In the genomic region with DNA sequence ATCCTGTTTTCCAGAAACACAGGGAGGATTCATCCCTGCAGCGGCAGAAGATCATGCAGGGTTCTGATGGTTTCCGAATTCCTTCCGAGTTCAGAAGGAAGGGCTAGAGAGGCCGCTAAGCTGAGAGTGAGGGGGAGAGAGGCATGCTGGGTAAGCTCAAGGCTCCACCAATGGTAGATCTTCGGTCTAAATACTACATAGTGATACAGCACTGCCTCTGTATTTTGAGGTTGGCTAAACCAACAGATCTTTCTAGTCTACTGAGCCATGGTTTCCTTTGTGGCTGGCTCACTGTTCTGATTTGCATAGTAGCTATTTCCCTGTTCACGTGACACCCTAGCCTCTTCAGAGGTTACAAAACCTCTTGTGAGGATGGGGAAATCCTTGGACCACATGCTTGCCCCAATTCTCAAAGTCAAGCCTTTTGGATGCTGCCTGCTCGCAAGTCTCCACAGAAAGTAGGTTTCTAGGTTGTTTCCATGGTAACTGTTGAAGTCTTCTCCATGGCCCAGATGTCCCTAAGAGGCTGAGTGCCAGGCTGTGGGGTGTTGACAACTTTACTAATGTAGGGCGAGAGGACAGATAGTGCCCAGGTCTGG, we compare ENCODE assay signal across 10 mouse cellular contexts. TPM values are rescaled to one million over a fixed set of nuclear protein-coding genes. Genes with fewer than 3 reads are reported as not detected.
DNase-seq lines count a peak whose midpoint lies in the region; ATAC-seq lines count a peak whose summit lies in the region.
"Had no signal": no experiment of that assay in that cellular context is flagged by ENCODE, and none has a peak within 500 bp of the region (broad histone marks: within the 10 kb centered on the region; RNA-seq: fewer than 3 reads in every experiment).

No protein-coding gene starts in this region.

- H3K9me3 ChIP-seq in intestine, embryonic 16.5 days (ENCODE audit: control insufficient read depth, low read length): no peaks in the 10 kb centered on the region
- H3K9me3 ChIP-seq: intestine, embryonic 15.5 days had no signal

- peak; percentile 17 for DNase-seq in CD4-positive, CD25-positive, alpha-beta regulatory T cell, adult 2 months (ENCODE audit: low read depth, low spot score)
- DNase-seq in 416B (ENCODE audit: low read depth): peak; percentile 80
- DNase-seq in frontal cortex, adult 2 months (ENCODE audit: extremely low spot score in 1 of 2, low spot score in 1 of 2): peak; percentile 49 to 76
- peak; percentile 18 for DNase-seq in left cerebral cortex, postnatal 4 days
- DNase-seq in spleen, postnatal 10 days (ENCODE audit: low spot score in 2 of 2): no peak
- DNase-seq in gastrocnemius, postnatal 36 days: no peak
- DNase-seq: adrenal gland, adult 8-10 months had no signal

- no peak overlapping the region for H3K4me2 ChIP-seq in intestine, embryonic 16.5 days (ENCODE audit: low read depth, low read length)
- H3K4me2 ChIP-seq: intestine, embryonic 15.5 days had no signal

- no peaks in the 10 kb centered on the region for H3K36me3 ChIP-seq in intestine, embryonic 16.5 days (ENCODE audit: control insufficient read depth, insufficient read depth, low read length)
- H3K36me3 ChIP-seq: intestine, embryonic 15.5 days had no signal

- H3K9ac ChIP-seq in intestine, embryonic 16.5 days (ENCODE audit: low read depth, low read length): no peak overlapping the region
- H3K9ac ChIP-seq: intestine, embryonic 15.5 days had no signal

- H3K4me3 ChIP-seq in intestine, embryonic 16.5 days (ENCODE audit: low read length): no peak overlapping the region
- H3K4me3 ChIP-seq: intestine, embryonic 15.5 days had no signal

- intact Hi-C loops in left cerebral cortex, postnatal 4 days (cut with DNase I): no loop called here
- intact Hi-C loops in gastrocnemius, postnatal 36 days (cut with DNase I): loop anchor here (10.0 kb wide), 1 partner anchor 915 kb away; no protein-coding TSS in a partner anchor

- H3K4me1 ChIP-seq in intestine, embryonic 16.5 days (ENCODE audit: control insufficient read depth, insufficient read depth, low read length): no peaks in the 10 kb centered on the region
- H3K4me1 ChIP-seq: intestine, embryonic 15.5 days had no signal

- WGBS in intestine, embryonic 16.5 days: 87% methylated on average over 8 of the region's 8 CpGs

- H3K27me3 ChIP-seq in intestine, embryonic 16.5 days (replicated peaks; ENCODE audit: control insufficient read depth, insufficient read depth, low read length): no peaks in the 10 kb centered on the region; the same call in 1 of the 2 replicates
- H3K27me3 ChIP-seq: intestine, embryonic 15.5 days had no signal

- ATAC-seq in CD4-positive, CD25-positive, alpha-beta regulatory T cell, adult 4 months: no peak
- no peak for ATAC-seq in intestine, embryonic 16.5 days
- ATAC-seq: intestine, embryonic 15.5 days had no signal

- H3K27ac ChIP-seq in intestine, embryonic 16.5 days (ENCODE audit: low read length): no peak overlapping the region
- H3K27ac ChIP-seq: intestine, embryonic 15.5 days had no signal

RNA-seq across cellular contexts. Expression of gene Krt28, which starts 4.8 kb away (rescaled TPM):
- polyA plus RNA-seq in CD4-positive, CD25-positive, alpha-beta regulatory T cell, adult 4 months (2017; shearing (Covaris generic)): not detected
- polyA plus RNA-seq in frontal cortex, adult 2 months (2012; rRNA removed): 0.17 TPM in 1 of 2 replicates, not detected in the other
- total RNA-seq in left cerebral cortex, postnatal 4 days (2021): not detected
- total RNA-seq in gastrocnemius, postnatal 36 days (2021): not detected
- polyA plus RNA-seq in intestine, embryonic 16.5 days (2015; fragmentation: Nextera tagmentation; extraction: Ambion mirVana): 0.07 TPM in 1 of 2 replicates, not detected in the other
- total RNA-seq: adrenal gland, adult 8-10 months had no signal

RNA-seq across cellular contexts. Expression of gene Krt27, which starts 19.0 kb away (rescaled TPM):
- not detected for polyA plus RNA-seq in CD4-positive, CD25-positive, alpha-beta regulatory T cell, adult 4 months (2017; shearing (Covaris generic))
- polyA plus RNA-seq in frontal cortex, adult 2 months (2012; rRNA removed): 0.19 TPM in 1 of 2 replicates, not detected in the other
- total RNA-seq in left cerebral cortex, postnatal 4 days (2021): not detected
- total RNA-seq in gastrocnemius, postnatal 36 days (2021): not detected
- not detected in 2 replicates for polyA plus RNA-seq in intestine, embryonic 16.5 days (2015; fragmentation: Nextera tagmentation; extraction: Ambion mirVana)
- total RNA-seq: adrenal gland, adult 8-10 months had no signal
- polyA plus RNA-seq: intestine, embryonic 15.5 days had no signal

RNA-seq across cellular contexts. Expression of gene Krt10, which starts 19.2 kb away (rescaled TPM):
- 1 to 10 TPM; 8.8 to 9.7 TPM for polyA plus RNA-seq in CD4-positive, CD25-positive, alpha-beta regulatory T cell, adult 4 months (2017; shearing (Covaris generic))
- 9.3 and 11.7 TPM in 2 replicates for polyA plus RNA-seq in frontal cortex, adult 2 months (2012; rRNA removed)
- 10 to 100 TPM in 1 of 2 experiments, 1 to 10 TPM in 1; 9.5 to 12.3 TPM for total RNA-seq in left cerebral cortex, postnatal 4 days (2021)
- total RNA-seq in gastrocnemius, postnatal 36 days (2021): 1 to 10 TPM; 3.3 to 3.5 TPM
- 15.5 and 16.4 TPM in 2 replicates for polyA plus RNA-seq in intestine, embryonic 16.5 days (2015; fragmentation: Nextera tagmentation; extraction: Ambion mirVana)

RNA-seq across cellular contexts. Expression of gene Krt26, which starts 32.2 kb away (rescaled TPM):
- polyA plus RNA-seq in CD4-positive, CD25-positive, alpha-beta regulatory T cell, adult 4 months (2017; shearing (Covaris generic)): not detected
- polyA plus RNA-seq in frontal cortex, adult 2 months (2012; rRNA removed): 0.06 TPM in 1 of 2 replicates, not detected in the other
- not detected for total RNA-seq in left cerebral cortex, postnatal 4 days (2021)
- total RNA-seq in gastrocnemius, postnatal 36 days (2021): not detected
- not detected in 2 replicates for polyA plus RNA-seq in intestine, embryonic 16.5 days (2015; fragmentation: Nextera tagmentation; extraction: Ambion mirVana)
- total RNA-seq: adrenal gland, adult 8-10 months had no signal

RNA-seq across cellular contexts. Expression of gene Krt25, which starts 47.2 kb away (rescaled TPM):
- polyA plus RNA-seq in CD4-positive, CD25-positive, alpha-beta regulatory T cell, adult 4 months (2017; shearing (Covaris generic)): not detected
- polyA plus RNA-seq in frontal cortex, adult 2 months (2012; rRNA removed): 0.06 and 0.15 TPM in 2 replicates
- total RNA-seq in left cerebral cortex, postnatal 4 days (2021): not detected
- not detected for total RNA-seq in gastrocnemius, postnatal 36 days (2021)
- polyA plus RNA-seq in intestine, embryonic 16.5 days (2015; fragmentation: Nextera tagmentation; extraction: Ambion mirVana): 0.06 and 0.17 TPM in 2 replicates
- total RNA-seq: adrenal gland, adult 8-10 months had no signal
- polyA plus RNA-seq: intestine, embryonic 15.5 days had no signal

Comparison
In these comparisons a context has a peak if more than half of its experiments do, and no peak if none do; other contexts are left out.
1. DNase-seq: peak in CD4-positive, CD25-positive, alpha-beta regulatory T cell, adult 2 months (single experiment), 416B (single experiment), frontal cortex, adult 2 months (2 of 2) and left cerebral cortex, postnatal 4 days (single experiment); none in spleen, postnatal 10 days (0 of 2) and gastrocnemius, postnatal 36 days (0 of 2).